8 mouse cellular contexts compared by ENCODE assay signal in genomic region chr19:25545714-25546340, GRCm38 (mm10). TPM values are rescaled to one million over a fixed set of nuclear protein-coding genes. Genes with fewer than 3 reads are reported as not detected.
DNase-seq lines count a peak whose midpoint lies in the region; ATAC-seq and TF ChIP-seq lines count a peak whose summit lies in the region.

No protein-coding gene starts in this region.

- no peaks in the 10 kb centered on the region for H3K9me3 ChIP-seq in kidney, embryonic 14.5 days (ENCODE audit: control insufficient read depth, low read length)
- H3K9me3 ChIP-seq in limb, embryonic 13.5 days, result no peaks in the 10 kb centered on the region

- no peaks in the 10 kb centered on the region for H3K36me3 ChIP-seq in kidney, embryonic 14.5 days (ENCODE audit: control insufficient read depth, insufficient read depth, low read length)
- H3K36me3 ChIP-seq in limb, embryonic 13.5 days, result no peaks in the 10 kb centered on the region

- TF ChIP-seq CTCF in gastrocnemius, adult 2 months (IDR thresholded peaks at IDR 0.05), result peak; percentile 74

- H3K27ac ChIP-seq in gastrocnemius, adult 2 months, result no peak overlapping the region
- H3K27ac ChIP-seq in kidney, embryonic 14.5 days (ENCODE audit: low read depth, low read length), result no peak overlapping the region
- no peak overlapping the region for H3K27ac ChIP-seq in limb, embryonic 13.5 days

- intact Hi-C loops in gastrocnemius, adult 2 months (cut with DNase I), result loop anchor here (1.0 to 2.0 kb wide), 2 partner anchors 77 to 89 kb away; no protein-coding TSS in a partner anchor

- no peak overlapping the region for H3K4me3 ChIP-seq in gastrocnemius, adult 2 months
- H3K4me3 ChIP-seq in kidney, embryonic 14.5 days (ENCODE audit: low read length), result no peak overlapping the region
- no peak overlapping the region for H3K4me3 ChIP-seq in limb, embryonic 13.5 days

- 36% methylated on average over 13 of the region's 13 CpGs for WGBS in kidney, embryonic 14.5 days
- 33% methylated on average over 13 of the region's 13 CpGs for WGBS in limb, embryonic 13.5 days

- ATAC-seq in common myeloid progenitor, adult 5-6 weeks (replicated peaks; ENCODE audit: low read depth, poor library complexity, severe bottlenecking), result peak; percentile 83
- ATAC-seq in kidney, embryonic 14.5 days (ENCODE audit: low FRiP score, low TSS enrichment), result peak; percentile 64; the same call in 1 of the 2 replicates
- peak; percentile 59; the same call in 1 of the 2 replicates for ATAC-seq in limb, embryonic 13.5 days (ENCODE audit: low FRiP score, low read depth)

- peak; percentile 35 for DNase-seq in thymus, postnatal 0 days (ENCODE audit: low spot score)
- no peak for DNase-seq in thymus, postnatal 25 days
- DNase-seq in gastrocnemius, adult 2 months, result peak; percentile 41
- peak; percentile 60 for DNase-seq in neural tube, embryonic 10.5 days (ENCODE audit: extremely low spot score, low spot score)
- peak; percentile 62 for DNase-seq in testis, postnatal 10 days (ENCODE audit: low spot score)

- H3K9ac ChIP-seq in kidney, embryonic 14.5 days (ENCODE audit: low read depth, low read length), result no peak overlapping the region
- no peak overlapping the region for H3K9ac ChIP-seq in limb, embryonic 13.5 days

- H3K4me2 ChIP-seq in kidney, embryonic 14.5 days (replicated peaks; ENCODE audit: low read depth, low read length), result no peak overlapping the region
- H3K4me2 ChIP-seq in limb, embryonic 13.5 days (replicated peaks), result no peak overlapping the region

- no peaks in the 10 kb centered on the region for H3K4me1 ChIP-seq in kidney, embryonic 14.5 days (ENCODE audit: control insufficient read depth, insufficient read depth, low read length)
- H3K4me1 ChIP-seq in limb, embryonic 13.5 days, result no peaks in the 10 kb centered on the region

- peaks cover 12% of the 10 kb centered on the region; the same call in 1 of the 2 replicates for H3K27me3 ChIP-seq in kidney, embryonic 14.5 days (ENCODE audit: control insufficient read depth, insufficient read depth, low read length)
- H3K27me3 ChIP-seq in limb, embryonic 13.5 days, result peaks cover 10% of the 10 kb centered on the region

RNA-seq across cellular contexts. Expression of gene Dmrt1, which starts 40.4 kb away (rescaled TPM):
- polyA plus RNA-seq in thymus, postnatal 0 days (2015; fragmentation: Nextera tagmentation; extraction: Ambion mirVana), result not detected in 2 replicates
- total RNA-seq in common myeloid progenitor, adult 5-6 weeks (2017), result not detected in 2 replicates
- not detected for total RNA-seq in gastrocnemius, adult 2 months (2021)
- not detected in 2 replicates for polyA plus RNA-seq in kidney, embryonic 14.5 days (2014; fragmentation: Nextera tagmentation; extraction: Ambion mirVana)
- 0.11 and 0.15 TPM in 2 replicates for polyA plus RNA-seq in limb, embryonic 13.5 days (2015; fragmentation: Nextera tagmentation; extraction: Ambion mirVana)
